Mouse (Mus musculus): ENCODE measurements around the gene Wdr62. TPM values are rescaled to one million over a fixed set of nuclear protein-coding genes. Genes with fewer than 3 reads are reported as not detected.

Gene Wdr62
- polyA plus RNA-seq, 1 experiment from 2014 or later: 3.1 TPM

DNA sequence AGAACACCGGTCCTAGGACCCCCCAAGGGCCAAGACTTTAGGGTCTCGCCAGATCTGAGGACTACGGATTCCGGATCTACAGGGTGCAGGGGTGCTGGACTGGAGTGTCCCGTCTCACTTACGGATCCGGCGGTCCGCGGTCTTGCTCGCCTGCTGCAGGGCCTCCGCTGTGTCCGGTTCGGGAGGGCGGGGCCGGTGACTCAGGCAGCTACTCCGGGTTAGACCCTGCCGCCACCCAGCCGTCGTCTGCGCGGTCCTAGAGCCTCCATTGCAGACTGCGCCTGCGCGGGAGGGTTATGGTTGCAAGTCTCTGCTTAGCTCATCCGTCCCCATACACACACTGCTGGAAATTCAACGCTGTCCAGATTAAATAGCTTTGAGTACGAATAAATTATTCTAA lies 85.3 kb downstream of the Wdr62 start:
- no peak for TF ChIP-seq CTCF (IDR thresholded peaks at IDR 0.05; ENCODE audit: low read depth)
- no peak for TF ChIP-seq EP300 (IDR thresholded peaks at IDR 0.05; ENCODE audit: low read depth)
- peaks cover 20% of the 10 kb centered on the region for H3K4me1 ChIP-seq (ENCODE audit: insufficient read depth)
- 0% methylated on average over 28 of the region's 28 CpGs for WGBS (ENCODE audit: insufficient replicate concordance)
- no peaks in the 10 kb centered on the region for H3K27me3 ChIP-seq (ENCODE audit: insufficient read depth, low read length)
- H3K9ac ChIP-seq (replicated peaks): peak overlapping the region; percentile 86
- H3K36me3 ChIP-seq (replicated peaks; ENCODE audit: insufficient read depth, low read length): peaks cover 25% of the 10 kb centered on the region
- H3K4me2 ChIP-seq (ENCODE audit: low read depth, low read length): peak overlapping the region; percentile 83
- H3K9me3 ChIP-seq (ENCODE audit: low read length): no peaks in the 10 kb centered on the region
- peak; percentile 98 for DNase-seq
- H3K4me3 ChIP-seq (ENCODE audit: low read depth, low read length): peak overlapping the region; percentile 80
- ATAC-seq: peak; percentile 91
- H3K27ac ChIP-seq (ENCODE audit: low read depth): peak overlapping the region; percentile 75

DNA sequence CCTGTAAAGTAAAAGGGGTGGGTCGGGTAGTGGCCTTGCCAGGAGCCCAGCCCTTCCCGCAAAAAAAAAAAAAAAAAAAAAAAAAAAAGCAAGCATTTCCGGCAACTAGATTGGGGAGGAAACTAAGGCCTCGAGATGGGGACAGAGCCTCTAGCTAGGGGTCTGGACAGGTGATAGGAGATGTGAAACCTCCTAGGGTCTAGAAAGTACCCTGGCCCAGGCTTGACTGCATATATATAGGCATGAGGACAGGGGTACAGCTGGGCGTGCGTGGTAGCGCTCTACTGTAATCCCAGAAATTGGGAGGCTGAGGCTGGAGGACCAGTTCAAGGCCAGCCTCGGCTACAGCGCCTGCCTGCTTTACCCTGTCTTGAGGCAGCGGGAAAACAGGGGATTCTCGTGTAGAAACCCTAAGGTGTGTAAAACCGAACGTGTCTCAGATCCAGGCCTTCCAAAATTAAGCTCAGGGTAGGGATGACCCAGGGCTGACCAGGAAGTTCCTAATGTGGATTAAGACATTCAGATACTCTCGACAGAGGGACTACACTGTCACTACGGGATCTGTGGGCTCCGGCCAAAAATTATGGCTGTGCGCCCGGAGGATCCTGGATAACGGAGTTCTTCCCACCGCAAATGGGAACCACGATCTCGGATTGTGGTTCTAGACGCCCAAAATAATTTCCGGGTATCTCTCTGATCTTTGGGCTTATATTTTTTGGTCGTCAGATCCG lies 86.0 kb downstream of the Wdr62 start:
- H3K4me1 ChIP-seq (ENCODE audit: insufficient read depth): peaks cover 20% of the 10 kb centered on the region
- H3K4me2 ChIP-seq (ENCODE audit: low read depth, low read length): peak overlapping the region; percentile 83
- TF ChIP-seq EP300 (IDR thresholded peaks at IDR 0.05; ENCODE audit: low read depth): no peak
- no peak for TF ChIP-seq CTCF (IDR thresholded peaks at IDR 0.05; ENCODE audit: low read depth)
- ATAC-seq (peak; percentile 50), DNase-seq (peak; percentile 39)
- H3K9me3 ChIP-seq (ENCODE audit: low read length): no peaks in the 10 kb centered on the region
- H3K27me3 ChIP-seq (ENCODE audit: insufficient read depth, low read length): no peaks in the 10 kb centered on the region
- H3K4me3 ChIP-seq (ENCODE audit: low read depth, low read length): peak overlapping the region; percentile 80
- under 1% methylated on average over 26 of the region's 26 CpGs for WGBS (ENCODE audit: insufficient replicate concordance)
- peaks cover 25% of the 10 kb centered on the region for H3K36me3 ChIP-seq (replicated peaks; ENCODE audit: insufficient read depth, low read length)
- H3K9ac ChIP-seq (replicated peaks): peak overlapping the region; percentile 86
- peak overlapping the region; percentile 75 for H3K27ac ChIP-seq (ENCODE audit: low read depth)

DNA sequence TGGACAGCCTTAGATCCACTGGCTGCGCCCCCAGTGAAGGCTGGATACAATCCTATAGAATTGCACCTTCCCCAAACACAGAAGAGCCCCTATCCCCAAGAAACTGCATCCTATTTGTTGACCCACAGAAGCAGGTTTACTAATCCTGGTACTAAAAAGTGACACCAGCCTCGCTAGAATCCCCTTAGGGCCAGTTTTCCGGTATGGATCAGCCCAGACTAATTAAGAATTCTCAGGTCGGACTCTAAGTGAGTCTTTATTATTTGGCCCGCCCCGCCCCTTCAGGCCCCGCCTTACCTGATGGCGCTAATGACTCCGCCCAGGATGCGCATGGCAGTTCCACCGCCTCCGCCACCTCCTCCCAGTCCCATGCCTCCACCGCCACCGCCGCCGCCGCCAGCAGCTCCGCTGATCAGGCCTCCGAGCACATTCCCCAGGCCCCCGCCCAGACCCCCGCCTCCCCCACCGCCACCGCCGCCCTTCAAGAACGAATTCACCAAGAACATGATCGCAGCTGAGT lies 86.6 kb downstream of the Wdr62 start:
- Histone ChIP-seq H3K27me3 (ENCODE audit: insufficient read depth, low read length) (no peaks in the 10 kb centered on the region), H3K9ac (replicated peaks) (peak overlapping the region; percentile 86), H3K36me3 (replicated peaks; ENCODE audit: insufficient read depth, low read length) (peaks cover 30% of the 10 kb centered on the region), H3K4me2 (ENCODE audit: low read depth, low read length) (peak overlapping the region; percentile 83), H3K4me1 (ENCODE audit: insufficient read depth) (peaks cover 20% of the 10 kb centered on the region), H3K27ac (ENCODE audit: low read depth) (peak overlapping the region; percentile 75), H3K4me3 (ENCODE audit: low read depth, low read length) (peak overlapping the region; percentile 80), H3K9me3 (ENCODE audit: low read length) (no peaks in the 10 kb centered on the region)
- WGBS (ENCODE audit: insufficient replicate concordance): 2% methylated on average over 26 of the region's 26 CpGs
- ATAC-seq (peak; percentile 71), DNase-seq (peak; percentile 90)
- TF ChIP-seq CTCF (IDR thresholded peaks at IDR 0.05; ENCODE audit: low read depth) (no peak), EP300 (IDR thresholded peaks at IDR 0.05; ENCODE audit: low read depth) (no peak)

DNA sequence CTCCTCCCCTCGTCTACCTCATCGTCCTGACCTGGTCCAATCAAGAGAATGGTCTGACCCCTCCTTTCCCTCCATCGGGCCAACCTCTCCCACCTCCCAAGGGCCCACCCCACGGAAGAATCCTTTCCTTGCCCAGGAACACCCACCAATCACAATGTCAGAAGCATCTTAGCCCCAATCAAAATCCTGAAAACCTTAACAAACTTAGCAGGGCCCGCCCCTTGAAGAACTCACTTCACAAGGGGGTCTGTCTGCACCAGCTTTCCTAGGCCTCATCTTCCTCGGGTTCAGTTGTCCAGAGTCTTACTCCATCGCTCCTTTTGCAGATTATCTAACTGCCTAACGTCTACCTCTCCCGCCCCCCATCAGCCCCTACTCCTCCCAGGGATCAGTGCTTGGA lies 87.2 kb downstream of the Wdr62 start:
- Histone ChIP-seq H3K4me3 (ENCODE audit: low read depth, low read length) (no peak overlapping the region), H3K27ac (ENCODE audit: low read depth) (no peak overlapping the region), H3K4me1 (ENCODE audit: insufficient read depth) (peaks cover 17% of the 10 kb centered on the region), H3K36me3 (replicated peaks; ENCODE audit: insufficient read depth, low read length) (peaks cover 36% of the 10 kb centered on the region), H3K9ac (replicated peaks) (peak overlapping the region; percentile 86; the same call in 1 of the 2 replicates), H3K9me3 (ENCODE audit: low read length) (no peaks in the 10 kb centered on the region), H3K4me2 (ENCODE audit: low read depth, low read length) (peak overlapping the region; percentile 83), H3K27me3 (ENCODE audit: insufficient read depth, low read length) (no peaks in the 10 kb centered on the region)
- no peak for ATAC-seq
- TF ChIP-seq EP300 (IDR thresholded peaks at IDR 0.05; ENCODE audit: low read depth) (no peak), CTCF (IDR thresholded peaks at IDR 0.05; ENCODE audit: low read depth) (no peak)
- 66% methylated on average over 9 of the region's 9 CpGs for WGBS (ENCODE audit: insufficient replicate concordance)
- DNase-seq: no peak

DNA sequence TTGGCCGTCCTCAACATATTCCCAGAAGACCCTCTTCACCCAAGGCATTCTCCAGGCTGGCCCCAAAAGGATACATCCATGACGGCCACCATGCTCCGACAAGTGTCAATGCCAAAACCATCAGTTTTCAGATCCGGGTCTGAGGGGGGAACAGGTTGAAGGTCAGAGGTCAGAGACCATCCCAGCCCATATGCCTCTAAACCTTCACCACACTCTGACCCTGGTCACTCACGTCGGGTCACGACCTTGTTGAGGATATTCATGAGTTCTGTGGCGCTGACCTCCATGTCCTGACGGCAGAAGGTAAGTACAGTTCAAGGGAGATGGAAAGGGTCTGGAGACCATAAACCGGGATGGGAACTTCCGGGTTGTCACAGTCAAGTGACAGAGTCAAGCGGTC lies 88.1 kb downstream of the Wdr62 start:
- peaks cover 17% of the 10 kb centered on the region for H3K4me1 ChIP-seq (ENCODE audit: insufficient read depth)
- TF ChIP-seq EP300 (IDR thresholded peaks at IDR 0.05; ENCODE audit: low read depth): no peak
- no peak for TF ChIP-seq CTCF (IDR thresholded peaks at IDR 0.05; ENCODE audit: low read depth)
- H3K27me3 ChIP-seq (ENCODE audit: insufficient read depth, low read length): no peaks in the 10 kb centered on the region
- ATAC-seq: no peak
- WGBS (ENCODE audit: insufficient replicate concordance): 90% methylated on average over 12 of the region's 12 CpGs
- no peak overlapping the region for H3K9ac ChIP-seq (replicated peaks)
- H3K9me3 ChIP-seq (ENCODE audit: low read length): no peaks in the 10 kb centered on the region
- H3K4me3 ChIP-seq (ENCODE audit: low read depth, low read length): no peak overlapping the region
- H3K27ac ChIP-seq (ENCODE audit: low read depth): no peak overlapping the region
- no peak for DNase-seq
- H3K4me2 ChIP-seq (ENCODE audit: low read depth, low read length): no peak overlapping the region
- H3K36me3 ChIP-seq (replicated peaks; ENCODE audit: insufficient read depth, low read length): peaks cover 45% of the 10 kb centered on the region

Other genes starting within 250 kb of the Wdr62 start
- gene Zfp14, start 229.0 kb downstream of the Wdr62 start, polyA plus RNA-seq (2015; fragmentation: Nextera tagmentation; extraction: Ambion mirVana): 0.31 and 0.36 TPM in 2 replicates
- 0.54 and 0.68 TPM in 2 replicates for gene Zfp82, start 207.5 kb downstream of the Wdr62 start, polyA plus RNA-seq (2015; fragmentation: Nextera tagmentation; extraction: Ambion mirVana)
- not detected in 2 replicates for gene Gm26920, start 190.0 kb downstream of the Wdr62 start, polyA plus RNA-seq (2015; fragmentation: Nextera tagmentation; extraction: Ambion mirVana)
- gene Zfp566, start 189.9 kb downstream of the Wdr62 start, polyA plus RNA-seq (2015; fragmentation: Nextera tagmentation; extraction: Ambion mirVana): 1.2 and 1.7 TPM in 2 replicates
- gene Zfp260, start 185.6 kb downstream of the Wdr62 start, polyA plus RNA-seq (2015; fragmentation: Nextera tagmentation; extraction: Ambion mirVana): 10.1 and 10.7 TPM in 2 replicates
- gene Zfp382, start 158.5 kb downstream of the Wdr62 start, polyA plus RNA-seq (2015; fragmentation: Nextera tagmentation; extraction: Ambion mirVana): 0.54 and 0.75 TPM in 2 replicates
- 2.1 and 3.1 TPM in 2 replicates for gene Zfp146, start 110.7 kb downstream of the Wdr62 start, polyA plus RNA-seq (2015; fragmentation: Nextera tagmentation; extraction: Ambion mirVana)
- gene Cox7a1, start 96.3 kb downstream of the Wdr62 start, polyA plus RNA-seq (2015; fragmentation: Nextera tagmentation; extraction: Ambion mirVana): 7.0 and 15.1 TPM in 2 replicates
- gene Capns1, start 81.6 kb downstream of the Wdr62 start, polyA plus RNA-seq (2015; fragmentation: Nextera tagmentation; extraction: Ambion mirVana): 30.2 and 30.6 TPM in 2 replicates
- 42.9 and 43.3 TPM in 2 replicates for gene Polr2i, start 48.5 kb downstream of the Wdr62 start, polyA plus RNA-seq (2015; fragmentation: Nextera tagmentation; extraction: Ambion mirVana)
- gene Tbcb, start 48.1 kb downstream of the Wdr62 start, polyA plus RNA-seq (2015; fragmentation: Nextera tagmentation; extraction: Ambion mirVana): 41.8 and 42.1 TPM in 2 replicates
- gene Ovol3, start 44.7 kb downstream of the Wdr62 start, polyA plus RNA-seq (2015; fragmentation: Nextera tagmentation; extraction: Ambion mirVana): not detected in 2 replicates
- 0.08 and 0.15 TPM in 2 replicates for gene Thap8, start 325 bp downstream of the Wdr62 start, polyA plus RNA-seq (2015; fragmentation: Nextera tagmentation; extraction: Ambion mirVana)
- 0.34 and 0.59 TPM in 2 replicates for gene Clip3, start 11.3 kb upstream of the Wdr62 start, polyA plus RNA-seq (2015; fragmentation: Nextera tagmentation; extraction: Ambion mirVana)
- 23.1 and 23.9 TPM in 2 replicates for gene Alkbh6, start 28.3 kb upstream of the Wdr62 start, polyA plus RNA-seq (2015; fragmentation: Nextera tagmentation; extraction: Ambion mirVana)
- gene Syne4, start 34.4 kb upstream of the Wdr62 start, polyA plus RNA-seq (2015; fragmentation: Nextera tagmentation; extraction: Ambion mirVana): 11.4 and 12.8 TPM in 2 replicates
- gene E130208F15Rik, start 41.3 kb upstream of the Wdr62 start, polyA plus RNA-seq (2015; fragmentation: Nextera tagmentation; extraction: Ambion mirVana): not detected in 2 replicates
- 14.0 TPM in 2 replicates for gene Sdhaf1, start 43.5 kb upstream of the Wdr62 start, polyA plus RNA-seq (2015; fragmentation: Nextera tagmentation; extraction: Ambion mirVana)
- 7.4 and 8.3 TPM in 2 replicates for gene Lrfn3, start 82.4 kb upstream of the Wdr62 start, polyA plus RNA-seq (2015; fragmentation: Nextera tagmentation; extraction: Ambion mirVana)
- gene Tyrobp, start 133.3 kb upstream of the Wdr62 start, polyA plus RNA-seq (2015; fragmentation: Nextera tagmentation; extraction: Ambion mirVana): 221 and 231 TPM in 2 replicates
- gene Hcst, start 139.4 kb upstream of the Wdr62 start, polyA plus RNA-seq (2015; fragmentation: Nextera tagmentation; extraction: Ambion mirVana): 17.4 and 17.6 TPM in 2 replicates
- 1.7 and 2.3 TPM in 2 replicates for gene Nfkbid, start 141.3 kb upstream of the Wdr62 start, polyA plus RNA-seq (2015; fragmentation: Nextera tagmentation; extraction: Ambion mirVana)
- 1.2 and 1.6 TPM in 2 replicates for gene Aplp1, start 165.1 kb upstream of the Wdr62 start, polyA plus RNA-seq (2015; fragmentation: Nextera tagmentation; extraction: Ambion mirVana)
- gene Kirrel2, start 177.3 kb upstream of the Wdr62 start, polyA plus RNA-seq (2015; fragmentation: Nextera tagmentation; extraction: Ambion mirVana): 0.05 TPM in 1 of 2 replicates, not detected in the other
- gene Nphs1, start 177.9 kb upstream of the Wdr62 start, polyA plus RNA-seq (2015; fragmentation: Nextera tagmentation; extraction: Ambion mirVana): 0.06 and 0.07 TPM in 2 replicates
- 203 and 205 TPM in 2 replicates for gene Prodh2, start 213.2 kb upstream of the Wdr62 start, polyA plus RNA-seq (2015; fragmentation: Nextera tagmentation; extraction: Ambion mirVana)